Mouse (Mus musculus) frontal cortex, adult (tissue): ENCODE measurements around the gene Hnf4a.
A peak's percentile ranks its signal among the peaks of the same experiment; 100 is the strongest.
"Not testable (repeated sequence)": the region's sequence is repeated elsewhere in the genome, so short reads cannot be mapped to it uniquely, and the experiment has no call there.

Source experiments
- ATAC-seq: cut with Nextera tagmentation; 2 replicates; pipeline ENCODE4 v1.9.2; 2017; ENCODE audit warnings: mild to moderate bottlenecking, moderate library complexity, mixed read lengths; ENCODE audit not compliant: low TSS enrichment

Hnf4a gene

DNA sequence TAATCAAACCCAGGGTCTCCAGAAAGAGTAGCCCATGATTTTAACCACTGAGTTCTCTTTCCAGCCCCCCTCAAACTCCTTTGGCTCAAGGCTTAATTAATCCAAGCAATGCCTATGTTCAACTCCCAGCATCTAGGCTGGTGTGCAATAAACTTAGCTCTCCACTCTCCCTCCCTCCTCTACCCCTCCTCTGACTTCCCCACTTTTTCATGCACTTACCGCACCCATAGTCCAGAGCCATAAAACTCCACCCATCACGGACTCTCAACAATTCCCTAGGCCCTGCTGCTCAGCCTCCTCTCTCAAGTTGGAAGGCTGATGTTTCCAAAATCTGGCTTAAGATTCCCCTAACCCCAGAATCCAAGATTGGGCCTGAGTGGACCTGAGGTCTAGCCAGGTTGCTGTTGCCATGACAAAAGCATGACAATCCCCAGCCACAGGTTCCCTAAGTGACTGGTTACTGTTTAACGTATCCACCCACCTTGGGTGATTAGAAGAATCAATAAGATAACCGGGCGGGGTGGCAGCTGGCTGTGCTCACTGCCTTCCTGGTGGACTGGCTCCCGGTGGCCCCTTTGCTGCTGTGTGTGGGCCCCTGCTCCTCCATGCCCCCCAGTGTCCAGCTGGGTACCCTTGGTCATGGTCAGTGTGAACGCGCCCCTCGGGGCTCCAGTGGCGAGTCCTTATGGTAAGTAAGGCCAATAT lies at the start of gene Hnf4a:
Gene Hnf4a, plus strand, starts transcription at position 509 of the 705 bp plus-strand sequence.
- no peak for ATAC-seq

DNA sequence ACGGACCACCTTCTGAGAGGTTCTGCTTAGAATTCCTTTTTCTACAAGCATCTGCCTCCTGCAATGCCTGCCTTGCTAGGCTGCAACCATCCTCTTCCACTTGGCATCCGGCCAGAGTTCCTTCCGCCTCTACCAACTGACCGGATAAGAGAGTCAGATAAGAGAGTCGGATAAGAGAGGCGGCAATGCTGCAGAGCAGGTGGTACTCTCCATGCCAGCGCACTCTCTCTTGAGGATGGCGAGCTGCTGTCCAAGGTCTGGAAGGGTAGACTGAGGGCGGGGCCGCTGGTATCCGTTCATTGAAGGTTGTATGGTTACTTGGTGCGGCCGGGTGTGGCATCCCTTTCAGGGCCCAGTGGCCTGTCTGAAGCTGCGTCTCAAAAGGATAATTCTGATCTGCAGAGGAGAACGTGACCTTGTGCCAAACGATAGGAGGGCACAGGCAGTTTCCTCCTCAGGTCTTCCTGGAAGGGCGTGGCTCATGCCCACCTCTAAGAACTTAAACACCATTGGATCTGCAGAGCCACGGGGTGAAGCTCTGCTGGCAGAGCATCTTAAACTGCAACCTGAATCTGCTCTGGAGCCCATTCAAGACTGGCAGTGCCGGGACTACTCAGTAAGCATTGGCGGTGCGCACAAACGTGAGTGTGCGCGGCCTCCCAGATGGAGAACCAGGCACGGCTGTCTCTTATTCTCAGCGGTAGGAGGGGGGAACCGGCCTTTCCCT lies 47.9 kb upstream of the Hnf4a start:
- peak; percentile 69 for ATAC-seq

DNA sequence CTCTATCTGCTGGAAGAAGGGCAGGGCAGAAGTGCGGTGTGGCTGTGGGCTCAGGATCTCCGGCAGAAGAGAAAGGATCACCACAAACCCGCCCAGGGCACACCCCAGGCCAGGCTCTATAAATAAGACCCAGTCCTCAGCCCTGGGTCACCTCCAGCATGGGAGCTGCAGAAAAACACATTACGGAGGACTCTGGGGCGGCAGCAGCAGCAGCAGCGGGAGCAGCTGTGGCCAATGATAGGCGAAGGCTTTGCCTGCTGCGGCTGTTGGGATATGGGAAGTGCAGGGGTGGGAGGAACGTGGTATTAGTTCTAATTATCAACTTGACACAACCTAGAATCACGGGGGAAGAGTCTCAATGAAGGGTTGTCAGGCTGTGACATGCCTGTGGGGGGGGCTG lies 47.2 kb upstream of the Hnf4a start:
- peak; percentile 61 for ATAC-seq

DNA sequence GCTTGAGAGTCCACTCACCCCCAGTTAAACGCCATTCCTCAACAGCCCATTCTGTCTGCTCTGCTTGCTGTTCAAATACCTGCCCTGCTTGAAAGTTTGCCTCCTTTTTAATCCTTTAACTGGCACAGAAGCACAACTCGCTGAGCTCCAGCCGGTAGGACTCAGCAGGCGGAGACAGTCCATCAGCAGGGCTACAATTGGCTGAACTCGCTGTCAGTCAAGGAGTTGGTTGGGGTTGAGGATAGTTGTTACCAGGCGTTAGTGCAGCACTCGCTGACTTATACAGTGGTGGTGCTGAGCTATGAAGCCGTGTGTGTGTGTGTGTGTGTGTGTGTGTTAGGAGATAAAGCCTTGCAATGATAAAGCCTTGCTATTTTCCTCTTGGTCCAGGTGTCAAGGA lies 46.0 kb upstream of the Hnf4a start:
- ATAC-seq = no peak

DNA sequence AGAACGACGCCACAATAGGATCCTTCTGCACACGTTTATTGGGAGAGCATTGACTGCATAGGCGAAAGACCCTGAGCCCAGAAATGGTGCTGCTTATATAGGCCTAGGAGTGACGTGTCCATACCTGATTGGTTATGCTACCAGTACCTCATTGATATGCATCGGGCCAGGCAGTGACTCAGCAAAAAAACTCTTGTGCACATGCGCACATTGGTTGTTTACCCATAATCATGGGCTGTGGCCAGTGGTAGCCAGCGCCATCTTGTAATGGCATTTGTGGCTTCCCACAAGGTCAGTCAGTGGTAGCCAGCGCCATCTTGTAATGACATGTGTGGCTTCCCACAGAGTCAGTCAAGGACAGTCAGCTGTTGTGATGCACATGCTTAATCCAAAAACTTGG lies 45.3 kb upstream of the Hnf4a start:
- ATAC-seq = not testable (repeated sequence)

DNA sequence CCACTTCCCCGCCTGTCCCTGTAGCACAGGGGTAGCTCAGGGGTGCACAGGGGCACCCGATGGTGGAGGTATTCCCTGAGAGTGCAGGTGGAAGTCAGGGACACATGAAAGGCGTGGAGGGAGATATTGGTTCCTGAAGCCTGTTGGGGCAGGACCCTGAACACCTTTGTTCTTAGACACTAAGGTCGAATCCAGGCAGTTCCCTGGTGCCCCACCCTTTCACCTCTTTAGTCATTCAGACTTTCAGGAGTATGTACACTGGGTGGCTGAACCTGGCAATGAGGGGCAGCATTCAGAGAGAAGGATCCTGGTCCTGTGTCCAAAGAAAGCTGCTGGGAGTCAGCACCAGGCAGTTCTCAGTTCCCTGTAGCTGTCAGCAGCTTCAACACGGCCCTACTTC lies 44.2 kb upstream of the Hnf4a start:
- ATAC-seq = no peak

DNA sequence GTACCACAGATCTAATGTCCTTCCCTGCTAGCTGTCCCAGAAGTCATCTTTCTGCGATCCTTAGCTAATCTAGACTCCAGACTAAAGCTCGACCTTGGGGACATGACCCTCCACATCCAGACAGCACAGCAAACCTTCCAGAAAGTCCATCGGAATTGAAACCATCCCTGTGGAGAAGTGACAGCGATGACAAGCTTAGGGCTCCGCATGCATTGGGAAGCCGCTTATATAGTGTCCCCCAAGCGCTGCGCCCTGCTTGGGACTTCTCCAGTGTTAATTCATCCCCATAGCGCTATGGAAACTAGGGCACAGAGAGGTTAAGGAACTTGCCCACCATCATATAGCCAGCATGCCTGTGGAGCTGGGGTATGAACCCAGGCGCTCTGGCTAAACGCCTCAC lies 43.8 kb upstream of the Hnf4a start:
- no peak for ATAC-seq

DNA sequence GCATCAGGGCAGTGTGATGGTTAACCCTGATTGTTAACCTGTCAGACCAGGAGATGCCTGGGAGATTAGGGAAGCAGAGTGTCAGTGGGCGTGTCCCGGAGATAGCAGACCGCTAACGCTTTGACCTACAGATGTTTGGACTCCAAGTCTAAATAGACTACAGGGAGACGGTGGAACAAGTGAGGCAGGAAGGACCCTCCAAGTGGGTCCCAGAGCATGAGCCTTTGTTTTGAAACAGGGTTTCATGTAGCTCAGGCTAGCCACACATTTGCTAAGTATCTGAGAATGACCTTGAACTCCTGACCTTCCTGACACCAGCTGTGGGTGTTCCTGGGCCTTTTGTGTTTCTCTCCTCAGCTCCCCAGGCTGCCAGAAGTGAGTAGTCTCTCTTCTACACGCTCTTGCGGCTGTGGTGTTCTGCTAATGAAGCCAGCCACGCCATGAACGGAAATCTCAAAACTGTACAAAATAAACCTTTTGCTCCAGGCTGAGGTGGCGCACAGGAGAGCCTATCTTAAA lies 43.3 kb upstream of the Hnf4a start:
- no peak for ATAC-seq

DNA sequence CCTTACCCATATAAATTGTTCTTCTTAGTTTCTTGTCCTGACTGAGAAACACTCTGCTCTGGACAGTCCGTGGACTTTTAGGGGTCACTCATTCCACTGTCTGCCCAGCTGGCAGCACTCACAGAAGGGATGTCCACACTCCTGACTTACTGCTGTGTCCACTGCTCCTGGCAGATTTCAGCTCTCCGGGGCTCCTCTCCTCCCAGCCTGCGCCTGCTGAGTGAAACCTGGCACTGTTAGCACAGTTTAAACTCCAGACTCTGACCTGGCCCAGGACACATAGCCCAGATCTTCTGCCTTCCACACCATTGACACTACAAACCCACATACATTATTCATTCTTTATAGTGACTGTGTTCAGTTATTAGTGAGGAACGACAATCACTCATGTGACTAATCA lies 42.6 kb upstream of the Hnf4a start:
- ATAC-seq = no peak

DNA sequence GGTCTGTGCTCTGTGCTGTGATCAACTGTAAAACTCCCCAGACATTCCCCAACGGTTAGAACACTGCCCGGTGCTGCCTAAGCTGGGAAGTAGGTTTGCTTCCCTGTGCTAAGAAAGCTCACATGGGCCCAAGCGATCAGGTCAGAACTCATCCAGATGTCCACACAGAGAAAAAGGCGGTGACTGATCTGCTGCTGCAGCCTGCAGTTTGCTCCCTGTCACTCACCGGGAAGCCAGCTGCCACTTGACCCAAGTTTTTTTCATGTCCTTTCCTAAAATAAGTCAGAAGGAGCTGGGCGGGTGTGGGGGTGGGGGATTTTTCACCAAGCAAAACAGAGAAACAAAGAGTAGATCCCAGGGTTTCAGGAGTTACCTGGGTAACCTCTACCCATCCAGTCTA lies 42.0 kb upstream of the Hnf4a start:
- no peak for ATAC-seq

DNA sequence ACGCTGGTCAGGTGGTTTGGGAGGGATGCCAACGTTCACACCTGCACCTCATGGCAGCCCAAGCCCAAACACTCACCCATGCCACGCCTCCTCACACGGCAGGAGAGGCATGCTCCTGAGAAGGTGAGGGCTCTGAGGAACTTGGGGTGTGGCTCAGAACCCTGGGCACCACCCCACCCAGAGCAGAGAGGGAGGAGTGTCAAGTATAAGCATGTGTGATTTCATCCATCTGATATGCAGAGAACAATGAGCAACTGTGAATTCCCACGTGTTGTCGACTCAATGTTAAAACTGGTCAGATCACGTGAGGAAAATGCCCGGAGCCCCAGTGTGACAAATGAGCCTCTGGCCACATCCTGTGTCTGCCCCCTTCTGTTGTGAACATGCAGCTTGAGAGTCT lies 39.8 kb upstream of the Hnf4a start:
- ATAC-seq = no peak

DNA sequence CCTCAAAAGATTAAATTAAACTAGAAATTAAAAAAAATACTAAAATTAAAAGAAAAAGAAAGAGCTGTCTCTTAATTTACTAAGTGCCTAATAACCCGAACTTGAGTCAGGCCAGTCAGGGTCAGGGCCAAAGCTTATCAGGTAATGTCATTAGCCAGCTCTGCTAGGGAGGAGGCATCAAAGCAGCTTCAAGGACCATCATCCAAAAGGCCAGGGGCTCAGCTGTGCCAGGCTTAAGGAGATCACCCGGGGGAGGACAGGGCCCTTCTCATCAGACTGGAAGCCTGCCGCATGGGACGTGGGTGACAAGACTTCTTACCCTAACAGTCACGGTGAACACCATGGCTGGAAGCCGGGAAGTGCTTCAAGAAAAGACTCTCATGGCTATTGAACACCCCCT lies 39.0 kb upstream of the Hnf4a start:
- no peak for ATAC-seq

DNA sequence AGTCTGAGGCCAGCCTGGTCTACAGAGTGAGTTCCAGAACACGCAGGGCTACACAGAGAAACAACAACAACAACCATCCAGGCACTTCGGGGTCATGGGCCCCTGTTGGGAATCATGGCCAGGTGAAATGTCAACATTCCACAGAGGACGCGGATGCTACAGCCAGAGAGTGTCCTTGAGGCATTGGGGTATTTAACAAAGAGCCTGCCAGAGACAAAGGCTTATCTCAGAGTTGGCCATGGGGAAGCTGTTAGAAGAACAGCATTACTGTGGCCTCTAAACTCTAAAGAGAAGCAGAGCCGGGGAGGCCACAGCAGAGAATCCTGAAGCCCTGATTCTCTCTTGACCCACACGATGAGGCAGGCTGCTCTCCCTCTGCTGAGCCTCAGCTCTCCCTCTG lies 37.7 kb upstream of the Hnf4a start:
- ATAC-seq = no peak

DNA sequence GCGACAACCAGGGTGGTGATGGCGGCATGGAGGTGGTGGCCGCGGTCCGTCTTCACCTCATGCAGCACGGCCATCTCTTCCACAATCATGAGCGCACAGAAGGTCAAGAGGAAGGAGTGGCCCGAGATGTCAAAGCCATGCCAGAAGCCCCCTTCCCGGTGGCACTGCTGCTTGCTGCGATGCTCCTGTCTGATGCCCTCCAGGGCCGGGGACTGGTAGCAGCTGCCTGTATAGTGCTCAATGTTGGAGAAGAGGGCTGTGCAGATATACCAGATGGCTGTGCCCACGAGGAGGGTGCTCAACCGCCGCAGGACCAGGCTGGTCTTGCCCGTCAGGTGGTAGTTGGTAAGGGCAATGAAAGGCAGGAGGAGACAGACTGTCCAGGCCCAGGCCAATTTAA lies 36.9 kb upstream of the Hnf4a start:
- no peak for ATAC-seq

DNA sequence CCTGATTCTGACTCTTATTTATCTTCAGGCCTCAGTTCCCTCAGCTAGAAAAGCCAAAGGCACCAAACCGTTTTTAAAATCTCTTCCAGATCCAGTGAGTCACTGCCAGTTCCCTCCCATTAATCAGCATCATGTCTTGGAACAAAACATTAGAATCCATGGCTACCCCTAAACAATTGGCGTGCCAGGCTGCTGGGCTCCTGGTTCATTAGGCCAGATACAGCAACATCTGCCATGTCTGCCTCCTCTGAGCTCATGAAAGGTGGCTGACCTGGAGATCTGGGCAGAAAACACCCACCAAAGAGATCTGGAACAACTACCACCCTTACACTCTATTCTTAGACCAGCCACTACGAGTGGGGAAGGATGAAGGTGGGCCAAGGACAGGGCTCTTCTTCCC lies 35.5 kb upstream of the Hnf4a start:
- no peak for ATAC-seq

DNA sequence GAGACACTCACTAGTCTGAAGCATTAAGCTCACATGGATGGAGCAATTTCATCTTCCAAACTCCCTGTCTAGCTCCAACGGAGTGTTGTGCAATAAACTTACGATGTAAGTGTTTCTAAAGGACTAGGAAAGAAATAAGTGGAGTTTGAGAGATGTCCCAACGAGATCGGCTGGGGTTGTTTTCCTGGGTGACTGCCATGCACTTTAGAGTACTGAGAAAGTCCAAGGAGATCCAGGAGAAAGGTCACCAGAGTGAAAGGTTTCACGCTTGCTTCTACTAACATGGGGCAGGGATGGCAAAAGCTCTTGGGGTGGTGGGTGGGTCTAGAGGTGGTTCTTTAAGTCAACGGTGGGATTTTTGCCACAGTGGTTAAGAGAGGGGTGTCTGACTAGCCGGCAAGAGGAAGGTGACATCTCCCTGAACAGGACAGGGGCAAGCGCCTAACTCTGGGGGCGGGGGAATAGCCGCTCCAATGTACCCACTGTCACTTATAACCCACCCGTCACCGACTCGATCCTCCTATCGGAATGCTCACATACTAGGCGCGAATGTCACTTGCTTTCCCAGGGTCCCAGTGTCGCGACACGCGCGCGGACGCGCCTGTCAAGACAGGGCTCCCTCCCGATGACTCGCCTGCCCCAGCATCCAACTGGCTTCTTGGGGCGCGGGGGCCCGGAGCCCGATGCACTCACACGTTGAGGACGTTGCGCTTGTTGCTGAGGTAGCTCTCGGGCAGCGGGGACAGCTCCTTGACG lies 34.7 kb upstream of the Hnf4a start:
- ATAC-seq = peak; percentile 85

DNA sequence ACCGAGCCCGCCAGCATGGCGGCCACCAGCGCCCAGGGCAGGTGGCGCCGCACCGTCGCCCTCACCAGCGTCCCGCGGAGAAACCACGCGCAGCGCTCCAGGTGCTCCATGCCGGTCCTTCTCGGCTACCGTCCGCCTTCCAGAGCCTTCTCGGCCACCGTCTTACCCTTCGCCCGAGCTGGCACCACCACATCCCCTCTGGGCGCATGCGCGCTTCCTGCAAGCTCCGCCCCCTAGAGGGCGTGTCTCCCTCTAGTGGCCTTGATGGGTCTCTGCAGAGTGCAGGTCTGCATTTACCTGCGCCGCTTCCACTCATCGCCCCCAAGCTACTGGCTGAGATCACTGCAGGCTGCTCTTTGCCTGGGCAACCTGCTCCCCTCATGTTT lies 34.1 kb upstream of the Hnf4a start, which contains the start of gene Fitm2:
Gene Fitm2, minus strand, starts transcription at position 164 of the 386 bp plus-strand sequence.
- ATAC-seq = peak; percentile 92

DNA sequence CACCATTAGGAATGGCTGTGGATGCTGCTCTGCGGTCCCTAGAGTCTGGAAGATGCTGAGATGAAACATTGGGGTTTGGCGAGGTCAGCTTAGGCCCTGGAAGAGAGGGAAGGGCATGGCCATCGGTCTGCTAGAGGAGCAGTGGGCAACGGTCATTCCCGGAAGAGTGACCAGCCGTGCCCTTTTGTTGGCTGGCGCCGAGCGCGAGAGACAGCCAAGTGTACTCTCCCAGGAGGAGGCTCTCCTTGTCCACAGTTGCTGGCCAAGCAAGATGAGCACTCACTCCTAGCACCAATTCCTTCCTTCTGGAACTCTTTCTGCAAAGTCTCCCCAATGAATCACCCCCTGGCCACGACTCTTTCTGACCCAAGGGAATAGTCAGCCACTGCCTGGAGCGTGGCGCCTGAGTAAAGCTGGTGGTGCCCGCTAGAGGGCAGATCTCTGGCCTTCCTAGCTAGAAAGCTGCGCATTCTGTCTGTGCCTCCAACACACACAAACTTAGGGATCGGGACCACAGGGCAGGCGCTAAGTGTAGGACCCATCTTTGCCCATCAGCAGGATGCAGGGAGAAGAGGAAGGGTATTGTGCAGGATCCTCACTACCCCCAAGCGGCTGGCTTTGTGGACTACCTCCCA lies 26.3 kb upstream of the Hnf4a start:
- no peak; the same call in 1 of the 2 replicates for ATAC-seq

DNA sequence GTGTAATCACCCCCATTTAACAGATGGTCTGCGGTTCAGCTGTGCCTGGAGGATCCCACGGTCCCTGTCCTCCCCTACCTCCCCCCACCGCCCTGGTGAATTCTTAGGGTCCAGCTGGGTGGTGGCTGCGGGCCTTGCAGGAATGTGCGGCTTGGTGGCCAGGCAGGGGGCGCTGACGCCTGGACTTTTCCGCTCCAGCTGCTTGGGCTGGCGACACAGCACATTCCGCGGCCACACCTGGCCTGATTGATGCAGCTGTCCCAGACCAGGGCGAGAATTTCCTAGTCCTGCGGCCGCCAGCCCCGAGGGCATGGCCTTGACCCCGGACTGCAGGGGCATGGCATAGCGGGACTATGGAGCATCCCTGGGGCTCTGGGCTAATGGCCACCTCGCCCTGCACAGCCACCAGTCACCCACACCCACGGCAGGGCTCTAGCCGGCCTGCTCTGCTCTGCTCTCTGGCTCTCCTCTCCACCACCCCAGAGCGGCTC lies 25.0 kb upstream of the Hnf4a start:
- ATAC-seq = no peak

DNA sequence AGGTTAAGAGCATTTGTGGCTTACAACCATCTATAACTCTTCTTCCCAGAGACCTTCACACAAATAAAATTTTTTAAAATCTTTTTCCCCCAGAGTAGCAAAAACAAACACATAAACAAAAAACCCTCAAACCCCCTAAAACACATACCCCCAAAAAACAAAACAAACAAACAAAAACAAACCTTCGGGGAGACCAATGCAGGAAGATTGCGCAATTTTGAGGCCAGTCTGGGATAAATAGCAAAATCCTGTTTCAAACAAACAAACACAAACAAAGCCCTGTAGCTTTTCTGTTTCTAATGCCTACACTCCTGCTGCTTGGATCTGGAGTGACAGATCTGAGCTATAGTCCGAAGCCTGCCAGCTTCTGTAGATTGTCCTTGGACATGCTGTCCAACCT lies 19.2 kb upstream of the Hnf4a start:
- no peak for ATAC-seq

DNA sequence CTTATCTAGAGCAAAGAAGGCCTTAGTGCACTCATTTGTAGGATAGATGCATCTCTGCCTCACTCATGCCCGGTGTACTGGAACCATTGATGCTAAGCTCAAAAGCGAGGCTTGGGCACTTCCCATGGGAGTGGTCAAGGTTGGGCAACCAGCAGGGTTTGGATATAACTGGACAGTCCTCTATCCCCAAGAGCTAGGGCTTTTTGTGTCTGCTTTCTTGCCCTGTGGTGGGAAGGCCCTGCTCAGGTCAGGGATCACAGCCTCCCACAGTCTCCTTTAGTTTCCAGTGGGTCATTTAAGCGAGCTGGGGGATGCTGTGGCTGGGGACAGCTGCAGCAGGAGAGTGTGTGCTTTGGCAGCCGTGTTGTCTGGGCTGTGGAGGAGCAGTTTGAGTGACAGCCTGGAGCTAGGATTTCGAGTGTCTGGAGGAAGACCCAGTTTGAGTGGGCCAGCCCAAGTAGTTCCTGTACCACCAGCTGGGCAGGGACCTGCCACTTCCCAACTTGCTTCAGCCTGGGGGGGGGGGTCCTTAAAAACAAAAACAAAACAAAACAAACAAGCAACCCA lies 16.8 kb upstream of the Hnf4a start:
- ATAC-seq = no peak

DNA sequence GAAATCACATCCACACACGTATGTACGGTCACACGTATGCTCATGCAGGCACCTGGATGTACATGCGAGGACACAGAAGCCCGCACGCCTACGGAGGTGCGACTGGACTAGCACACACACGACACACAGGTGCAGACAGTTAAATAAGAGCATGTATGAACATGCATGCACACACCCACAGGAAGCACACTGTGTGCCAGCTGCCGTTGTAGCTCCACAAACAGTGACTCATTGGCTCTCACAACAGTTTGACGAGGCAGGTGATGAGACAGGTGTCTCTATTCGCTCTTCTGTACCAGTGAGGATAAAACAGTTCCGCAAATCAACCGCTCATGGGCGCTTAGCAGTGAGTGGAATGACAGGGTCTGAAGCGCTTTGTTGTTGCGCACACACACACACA lies 16.0 kb upstream of the Hnf4a start:
- ATAC-seq = no peak
